Mouse (Mus musculus): ENCODE results near the gene Klhl6. TPM values are rescaled to one million over a fixed set of nuclear protein-coding genes. Genes with fewer than 3 reads are reported as not detected.

The Klhl6 gene
- polyA plus RNA-seq, 1 experiment: 0.75 TPM

DNA sequence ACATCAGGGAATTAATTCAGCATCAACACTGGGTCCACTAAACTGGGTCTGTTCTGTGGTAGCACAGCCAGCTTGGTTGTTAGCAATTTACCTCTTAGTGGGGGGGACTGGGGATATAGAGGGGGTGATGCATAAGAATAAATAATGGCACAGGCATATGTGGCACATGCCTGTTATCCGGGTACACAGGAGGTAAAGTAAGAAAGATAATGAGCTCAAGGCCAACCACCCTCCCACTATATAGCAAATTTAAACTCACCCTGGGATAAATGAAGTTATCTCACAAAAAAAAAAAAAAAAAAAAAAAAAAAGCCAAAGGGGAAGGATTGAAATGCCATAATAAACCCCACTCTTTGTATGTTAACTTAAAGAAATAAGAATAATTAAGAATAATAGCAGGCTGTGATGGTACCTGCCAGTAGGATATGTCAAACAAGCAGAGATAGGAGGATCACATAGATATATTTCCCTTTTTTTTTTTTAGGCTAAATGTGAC lies 14.9 kb downstream of the Klhl6 start:
- Histone ChIP-seq H3K27ac (ENCODE audit: insufficient read depth, low read length) (no peak overlapping the region), H3K4me3 (ENCODE audit: low read depth, low read length) (no peak overlapping the region), H3K27me3 (ENCODE audit: control insufficient read depth, insufficient read depth, low read length, poor library complexity, severe bottlenecking) (no peaks in the 10 kb centered on the region), H3K9me3 (replicated peaks; ENCODE audit: control insufficient read depth, insufficient read depth, low read length, poor library complexity, severe bottlenecking) (no peaks in the 10 kb centered on the region), H3K9ac (ENCODE audit: low read depth, poor library complexity, severe bottlenecking) (no peak overlapping the region), H3K4me1 (ENCODE audit: control insufficient read depth, insufficient read depth, low read length) (no peaks in the 10 kb centered on the region), H3K36me3 (ENCODE audit: control insufficient read depth, insufficient read depth, low read length, poor library complexity, severe bottlenecking) (no peaks in the 10 kb centered on the region)
- no peak for TF ChIP-seq CTCF (IDR thresholded peaks at IDR 0.05; ENCODE audit: low read depth, low read length)
- no peak for TF ChIP-seq POLR2A (IDR thresholded peaks at IDR 0.05; ENCODE audit: insufficient read depth, low read length)
- TF ChIP-seq EP300 (IDR thresholded peaks at IDR 0.05; ENCODE audit: insufficient read depth, low read depth, low read length): no peak

DNA sequence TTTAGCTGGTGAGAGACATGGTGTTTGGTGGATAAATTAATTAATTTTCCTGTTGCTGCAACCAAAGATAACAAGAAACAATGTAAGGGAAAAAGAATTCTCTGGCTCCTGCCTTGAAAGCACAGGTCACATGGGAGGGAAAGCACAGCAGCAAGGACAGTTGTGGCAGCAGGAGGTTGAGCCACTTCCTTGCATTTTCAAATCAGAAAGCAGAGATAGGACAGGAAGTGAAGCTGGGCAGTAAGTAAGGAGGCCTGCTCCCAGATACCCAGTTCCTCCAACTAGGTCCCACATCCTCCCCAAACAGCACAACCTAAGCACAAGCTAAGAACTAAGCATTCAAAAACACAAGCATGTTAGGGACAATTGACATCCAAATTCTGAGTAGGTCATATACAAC lies 15.9 kb downstream of the Klhl6 start:
- no peaks in the 10 kb centered on the region for H3K36me3 ChIP-seq (ENCODE audit: control insufficient read depth, insufficient read depth, low read length, poor library complexity, severe bottlenecking)
- H3K9ac ChIP-seq (ENCODE audit: low read depth, poor library complexity, severe bottlenecking): no peak overlapping the region
- no peak overlapping the region for H3K27ac ChIP-seq (ENCODE audit: insufficient read depth, low read length)
- no peak overlapping the region for H3K4me3 ChIP-seq (ENCODE audit: low read depth, low read length)
- H3K4me1 ChIP-seq (ENCODE audit: control insufficient read depth, insufficient read depth, low read length): no peaks in the 10 kb centered on the region
- TF ChIP-seq EP300 (IDR thresholded peaks at IDR 0.05; ENCODE audit: insufficient read depth, low read depth, low read length) (no peak), POLR2A (IDR thresholded peaks at IDR 0.05; ENCODE audit: insufficient read depth, low read length) (no peak), CTCF (IDR thresholded peaks at IDR 0.05; ENCODE audit: low read depth, low read length) (no peak)
- no peaks in the 10 kb centered on the region for H3K27me3 ChIP-seq (ENCODE audit: control insufficient read depth, insufficient read depth, low read length, poor library complexity, severe bottlenecking)
- no peaks in the 10 kb centered on the region for H3K9me3 ChIP-seq (replicated peaks; ENCODE audit: control insufficient read depth, insufficient read depth, low read length, poor library complexity, severe bottlenecking)

DNA sequence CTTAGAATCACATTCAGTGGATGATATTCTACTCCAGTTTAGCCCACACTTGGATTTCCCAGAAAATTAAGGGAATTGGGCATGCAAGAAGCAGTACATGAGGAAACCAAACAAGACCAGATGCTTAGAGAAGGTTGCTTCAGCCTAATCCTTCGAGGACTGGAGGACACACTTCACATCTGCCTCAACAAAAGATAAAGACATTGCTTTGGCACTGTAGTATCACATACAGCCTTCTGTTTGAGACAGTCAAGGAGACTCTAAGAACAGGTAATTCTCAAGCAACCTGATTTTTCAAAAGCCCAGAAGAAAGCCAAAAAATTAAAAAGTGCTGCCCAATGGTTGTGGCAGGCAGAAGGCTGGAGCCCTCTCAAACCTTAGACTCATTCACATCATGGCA lies 16.4 kb downstream of the Klhl6 start:
- H3K36me3 ChIP-seq (ENCODE audit: control insufficient read depth, insufficient read depth, low read length, poor library complexity, severe bottlenecking): no peaks in the 10 kb centered on the region
- no peaks in the 10 kb centered on the region for H3K4me1 ChIP-seq (ENCODE audit: control insufficient read depth, insufficient read depth, low read length)
- H3K9ac ChIP-seq (ENCODE audit: low read depth, poor library complexity, severe bottlenecking): no peak overlapping the region
- no peaks in the 10 kb centered on the region for H3K27me3 ChIP-seq (ENCODE audit: control insufficient read depth, insufficient read depth, low read length, poor library complexity, severe bottlenecking)
- no peak overlapping the region for H3K27ac ChIP-seq (ENCODE audit: insufficient read depth, low read length)
- TF ChIP-seq CTCF (IDR thresholded peaks at IDR 0.05; ENCODE audit: low read depth, low read length) (no peak), POLR2A (IDR thresholded peaks at IDR 0.05; ENCODE audit: insufficient read depth, low read length) (no peak), EP300 (IDR thresholded peaks at IDR 0.05; ENCODE audit: insufficient read depth, low read depth, low read length) (no peak)
- no peaks in the 10 kb centered on the region for H3K9me3 ChIP-seq (replicated peaks; ENCODE audit: control insufficient read depth, insufficient read depth, low read length, poor library complexity, severe bottlenecking)
- H3K4me3 ChIP-seq (ENCODE audit: low read depth, low read length): no peak overlapping the region

DNA sequence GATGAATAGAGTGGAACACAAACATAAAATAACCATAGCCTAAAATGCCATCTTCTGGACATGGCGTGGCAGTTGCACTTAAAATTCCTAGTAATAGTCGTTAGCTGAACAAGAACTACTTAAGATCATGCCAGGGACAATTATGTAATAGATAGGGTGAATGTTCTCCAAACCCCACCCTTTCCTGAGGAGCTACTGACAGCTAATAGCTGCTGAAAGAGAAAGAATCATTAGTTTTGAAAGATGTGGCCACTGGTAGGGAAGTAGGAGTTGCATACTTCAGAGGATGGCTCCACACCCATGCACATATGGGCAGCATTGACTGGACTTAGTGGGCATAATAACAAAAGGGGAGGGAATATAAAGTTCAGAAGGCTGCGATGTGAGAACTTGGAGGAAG lies 19.9 kb downstream of the Klhl6 start:
- Histone ChIP-seq H3K4me1 (ENCODE audit: control insufficient read depth, insufficient read depth, low read length) (no peaks in the 10 kb centered on the region), H3K9me3 (replicated peaks; ENCODE audit: control insufficient read depth, insufficient read depth, low read length, poor library complexity, severe bottlenecking) (no peaks in the 10 kb centered on the region), H3K36me3 (ENCODE audit: control insufficient read depth, insufficient read depth, low read length, poor library complexity, severe bottlenecking) (no peaks in the 10 kb centered on the region), H3K27me3 (ENCODE audit: control insufficient read depth, insufficient read depth, low read length, poor library complexity, severe bottlenecking) (no peaks in the 10 kb centered on the region), H3K9ac (ENCODE audit: low read depth, poor library complexity, severe bottlenecking) (no peak overlapping the region), H3K4me3 (ENCODE audit: low read depth, low read length) (no peak overlapping the region), H3K27ac (ENCODE audit: insufficient read depth, low read length) (no peak overlapping the region)
- TF ChIP-seq CTCF (IDR thresholded peaks at IDR 0.05; ENCODE audit: low read depth, low read length) (no peak), EP300 (IDR thresholded peaks at IDR 0.05; ENCODE audit: insufficient read depth, low read depth, low read length) (no peak), POLR2A (IDR thresholded peaks at IDR 0.05; ENCODE audit: insufficient read depth, low read length) (no peak)

DNA sequence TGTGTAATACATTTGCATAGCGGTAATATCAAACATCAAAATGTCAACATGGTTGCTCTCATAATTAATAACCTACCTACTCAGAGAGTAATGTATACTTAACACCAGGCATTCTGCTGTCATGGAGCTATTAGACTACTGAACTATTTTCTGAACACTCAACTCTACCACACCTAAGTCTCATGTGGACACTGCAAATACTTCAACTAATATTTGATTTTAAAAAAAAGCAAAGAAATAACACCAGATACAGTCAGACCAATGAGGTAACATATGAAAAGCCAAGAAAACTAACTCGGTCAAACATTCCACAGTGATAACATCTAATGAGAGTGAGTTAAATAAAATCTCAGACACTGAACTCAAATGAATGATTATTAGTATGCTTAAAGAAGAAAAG lies 21.8 kb downstream of the Klhl6 start:
- H3K4me1 ChIP-seq (ENCODE audit: control insufficient read depth, insufficient read depth, low read length): no peaks in the 10 kb centered on the region
- H3K4me3 ChIP-seq (ENCODE audit: low read depth, low read length): no peak overlapping the region
- H3K9me3 ChIP-seq (replicated peaks; ENCODE audit: control insufficient read depth, insufficient read depth, low read length, poor library complexity, severe bottlenecking): no peaks in the 10 kb centered on the region
- no peaks in the 10 kb centered on the region for H3K27me3 ChIP-seq (ENCODE audit: control insufficient read depth, insufficient read depth, low read length, poor library complexity, severe bottlenecking)
- TF ChIP-seq EP300 (IDR thresholded peaks at IDR 0.05; ENCODE audit: insufficient read depth, low read depth, low read length) (no peak), POLR2A (IDR thresholded peaks at IDR 0.05; ENCODE audit: insufficient read depth, low read length) (no peak), CTCF (IDR thresholded peaks at IDR 0.05; ENCODE audit: low read depth, low read length) (no peak)
- H3K36me3 ChIP-seq (ENCODE audit: control insufficient read depth, insufficient read depth, low read length, poor library complexity, severe bottlenecking): no peaks in the 10 kb centered on the region
- H3K27ac ChIP-seq (ENCODE audit: insufficient read depth, low read length): no peak overlapping the region
- H3K9ac ChIP-seq (ENCODE audit: low read depth, poor library complexity, severe bottlenecking): no peak overlapping the region

DNA sequence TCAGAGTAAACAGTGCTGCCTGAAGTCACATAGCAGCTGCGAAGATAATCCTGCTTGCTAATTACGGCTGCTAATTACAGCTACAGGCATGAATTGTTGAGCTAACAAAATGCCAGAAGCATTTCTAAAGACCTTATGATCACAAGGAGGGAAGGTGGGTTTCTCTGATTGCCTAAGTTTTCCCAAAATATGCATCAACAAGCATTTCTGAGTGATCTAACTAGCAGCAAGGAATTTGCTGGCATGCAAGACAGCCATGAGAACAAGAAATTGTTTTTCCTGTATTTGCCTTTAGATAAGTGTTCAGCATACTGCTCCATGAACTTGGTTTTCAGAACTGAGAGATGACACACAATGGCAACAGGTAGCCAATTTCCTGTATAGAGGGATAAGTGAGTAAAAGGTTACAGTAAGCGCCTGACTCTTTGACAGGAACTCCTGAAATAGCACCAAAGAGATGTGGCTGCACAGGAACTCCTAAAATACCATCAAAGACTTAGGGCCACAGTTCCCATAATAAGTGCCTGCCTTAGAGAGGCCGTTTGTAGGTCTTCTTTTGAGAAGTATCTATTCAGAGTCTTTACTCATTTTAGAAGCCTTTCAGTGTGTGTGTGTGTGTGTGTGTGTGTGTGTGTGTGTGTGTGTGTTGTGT lies 22.3 kb downstream of the Klhl6 start:
- H3K4me1 ChIP-seq (ENCODE audit: control insufficient read depth, insufficient read depth, low read length): no peaks in the 10 kb centered on the region
- TF ChIP-seq EP300 (IDR thresholded peaks at IDR 0.05; ENCODE audit: insufficient read depth, low read depth, low read length) (no peak), POLR2A (IDR thresholded peaks at IDR 0.05; ENCODE audit: insufficient read depth, low read length) (no peak), CTCF (IDR thresholded peaks at IDR 0.05; ENCODE audit: low read depth, low read length) (no peak)
- H3K27me3 ChIP-seq (ENCODE audit: control insufficient read depth, insufficient read depth, low read length, poor library complexity, severe bottlenecking): no peaks in the 10 kb centered on the region
- H3K27ac ChIP-seq (ENCODE audit: insufficient read depth, low read length): no peak overlapping the region
- H3K4me3 ChIP-seq (ENCODE audit: low read depth, low read length): no peak overlapping the region
- no peak overlapping the region for H3K9ac ChIP-seq (ENCODE audit: low read depth, poor library complexity, severe bottlenecking)
- no peaks in the 10 kb centered on the region for H3K36me3 ChIP-seq (ENCODE audit: control insufficient read depth, insufficient read depth, low read length, poor library complexity, severe bottlenecking)
- no peaks in the 10 kb centered on the region for H3K9me3 ChIP-seq (replicated peaks; ENCODE audit: control insufficient read depth, insufficient read depth, low read length, poor library complexity, severe bottlenecking)

Measured in ES-Bruce4 (cell line).